Mouse (Mus musculus): ENCODE data around the gene Gabpb2. TPM values are rescaled to one million over a fixed set of nuclear protein-coding genes. Genes with fewer than 3 reads are reported as not detected.
"Not testable (repeated sequence)": the region's sequence is repeated elsewhere in the genome, so short reads cannot be mapped to it uniquely, and the experiment has no call there.

Gabpb2 gene
- total RNA-seq, 1 experiment from 2014 or later, result 122 TPM

GRCm38 (mm10) chr3:95135433-95136052 is 82.2 kb downstream of the Gabpb2 start:
- ATAC-seq (ENCODE audit: extremely low read depth, insufficient number of reproducible peaks, low FRiP score, poor library complexity, severe bottlenecking), result no peak

DNA sequence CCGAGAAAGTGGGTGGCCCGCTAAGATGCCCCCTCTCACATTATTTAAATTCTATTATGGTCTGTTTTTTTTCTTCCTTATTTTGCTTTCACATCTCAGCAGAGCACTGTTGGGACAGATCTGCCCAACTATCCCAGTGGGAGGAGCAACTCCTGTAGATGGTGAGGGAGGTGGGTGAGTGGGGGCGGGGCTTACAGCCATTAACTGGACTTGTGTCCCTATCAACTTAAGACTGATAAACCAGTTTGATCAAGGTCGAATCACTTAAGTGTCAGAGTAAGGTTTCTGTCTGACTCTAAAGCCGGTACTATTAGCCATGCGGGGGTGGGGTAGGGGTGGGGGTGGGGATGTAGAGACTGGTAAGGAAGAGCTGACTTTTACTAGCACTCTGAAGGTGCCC is 82.7 kb downstream of the Gabpb2 start:
- no peak for ATAC-seq (ENCODE audit: extremely low read depth, insufficient number of reproducible peaks, low FRiP score, poor library complexity, severe bottlenecking)

GRCm38 (mm10) chr3:95134133-95134532 is 83.6 kb downstream of the Gabpb2 start:
- ATAC-seq (ENCODE audit: extremely low read depth, insufficient number of reproducible peaks, low FRiP score, poor library complexity, severe bottlenecking), result not testable (repeated sequence)

DNA sequence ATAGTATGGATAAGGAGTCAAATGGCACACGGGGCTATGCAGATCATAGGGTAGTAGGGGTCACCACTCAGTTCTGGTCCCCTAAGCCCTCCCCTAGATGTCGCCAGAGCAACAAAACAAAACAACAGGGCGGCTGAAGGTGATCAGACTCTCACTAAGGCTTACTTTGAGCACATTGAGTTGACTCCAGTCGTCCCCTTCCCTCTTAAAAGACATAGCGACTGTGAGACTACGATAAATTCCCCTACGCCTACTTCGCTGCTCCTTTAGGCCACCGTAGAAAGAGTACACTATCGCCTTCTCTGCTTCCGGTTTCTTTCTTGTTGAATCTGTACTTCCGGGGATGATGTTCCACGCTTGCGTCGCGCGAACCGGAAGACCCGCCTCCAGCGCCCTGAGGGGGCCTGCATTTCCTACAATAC is 84.0 kb downstream of the Gabpb2 start, which contains the start of the genes Scnm1 and Lysmd1:
Scnm1 (minus strand) TSS at position 332 of the 422 bp plus-strand sequence.
Lysmd1 (plus strand) TSS at position 409 of the 422 bp plus-strand sequence.
- peak; percentile 94 for ATAC-seq (ENCODE audit: extremely low read depth, insufficient number of reproducible peaks, low FRiP score, poor library complexity, severe bottlenecking)

DNA sequence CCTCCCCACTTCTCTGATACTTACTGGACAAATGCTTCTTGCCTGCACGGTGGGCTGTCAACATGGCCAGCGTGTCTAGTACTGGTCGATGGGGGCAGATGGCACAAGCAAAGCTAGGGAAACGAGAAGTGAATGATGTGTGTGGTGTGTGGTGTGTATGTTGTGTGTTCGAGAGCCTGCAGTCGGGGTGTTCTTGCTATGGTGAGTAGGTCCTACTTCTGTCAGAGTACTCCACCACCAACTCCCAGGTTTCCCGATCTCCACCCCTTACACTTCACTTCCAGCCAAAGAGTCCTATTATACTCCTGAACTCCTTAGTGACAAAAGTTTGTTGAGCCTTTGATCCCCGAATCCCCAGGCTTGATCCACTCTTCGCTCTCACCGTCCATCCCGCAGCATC is 84.5 kb downstream of the Gabpb2 start:
- no peak for ATAC-seq (ENCODE audit: extremely low read depth, insufficient number of reproducible peaks, low FRiP score, poor library complexity, severe bottlenecking)

- not testable (repeated sequence) for ATAC-seq (ENCODE audit: extremely low read depth, insufficient number of reproducible peaks, low FRiP score, poor library complexity, severe bottlenecking)
Measured at GRCm38 (mm10) chr3:95132389-95132788, 85.3 kb downstream of the Gabpb2 start.

Other genes with a start within 250 kb of the Gabpb2 start
- gene Pi4kb, start 243.2 kb downstream of the Gabpb2 start, total RNA-seq (2017), result 40.3 and 42.2 TPM in 2 replicates
- gene Zfp687, start 202.5 kb downstream of the Gabpb2 start, total RNA-seq (2017), result 22.7 and 34.4 TPM in 2 replicates
- 163 and 195 TPM in 2 replicates for gene Psmd4, start 175.3 kb downstream of the Gabpb2 start, total RNA-seq (2017)
- 26.8 and 30.8 TPM in 2 replicates for gene Pip5k1a, start 111.0 kb downstream of the Gabpb2 start, total RNA-seq (2017)
- 63.9 and 79.4 TPM in 2 replicates for gene Vps72, start 106.9 kb downstream of the Gabpb2 start, total RNA-seq (2017)
- 0.49 and 1.7 TPM in 2 replicates for gene Tmod4, start 93.4 kb downstream of the Gabpb2 start, total RNA-seq (2017)
- gene Scnm1, start 83.9 kb downstream of the Gabpb2 start, total RNA-seq (2017), result 111 and 146 TPM in 2 replicates
- gene Lysmd1, start 83.8 kb downstream of the Gabpb2 start, total RNA-seq (2017), result 11.4 and 12.3 TPM in 2 replicates
- 120 and 124 TPM in 2 replicates for gene Tnfaip8l2, start 75.6 kb downstream of the Gabpb2 start, total RNA-seq (2017)
- gene Sema6c, start 57.5 kb downstream of the Gabpb2 start, total RNA-seq (2017), result 0.49 TPM in 1 of 2 replicates, not detected in the other
- gene Cdc42se1, start 10.8 kb upstream of the Gabpb2 start, total RNA-seq (2017), result 303 and 323 TPM in 2 replicates
- gene Mllt11, start 14.3 kb upstream of the Gabpb2 start, total RNA-seq (2017), result 14.1 and 16.3 TPM in 2 replicates
- gene Gm128, start 23.7 kb upstream of the Gabpb2 start, total RNA-seq (2017), result not detected in 2 replicates
- gene Bnipl, start 33.3 kb upstream of the Gabpb2 start, total RNA-seq (2017), result not detected in 2 replicates
- gene Mindy1, start 63.4 kb upstream of the Gabpb2 start, total RNA-seq (2017), result 107 and 116 TPM in 2 replicates
- 12.0 and 13.3 TPM in 2 replicates for gene Prune1, start 64.2 kb upstream of the Gabpb2 start, total RNA-seq (2017)
- gene Anxa9, start 89.3 kb upstream of the Gabpb2 start, total RNA-seq (2017), result 1.5 and 2.3 TPM in 2 replicates
- 162 and 168 TPM in 2 replicates for gene Cers2, start 96.9 kb upstream of the Gabpb2 start, total RNA-seq (2017)
- gene Setdb1, start 139.3 kb upstream of the Gabpb2 start, total RNA-seq (2017), result 30.6 and 39.3 TPM in 2 replicates
- not detected in 2 replicates for gene 4930558C23Rik, start 184.9 kb upstream of the Gabpb2 start, total RNA-seq (2017)
- 60.4 and 67.5 TPM in 2 replicates for gene Arnt, start 216.5 kb upstream of the Gabpb2 start, total RNA-seq (2017)

All from neutrophil, adult 5-6 weeks (primary cell).